Mouse (Mus musculus): ENCODE results near the gene Clybl.
A peak's percentile ranks its signal among the peaks of the same experiment; 100 is the strongest.

The Clybl gene

DNA sequence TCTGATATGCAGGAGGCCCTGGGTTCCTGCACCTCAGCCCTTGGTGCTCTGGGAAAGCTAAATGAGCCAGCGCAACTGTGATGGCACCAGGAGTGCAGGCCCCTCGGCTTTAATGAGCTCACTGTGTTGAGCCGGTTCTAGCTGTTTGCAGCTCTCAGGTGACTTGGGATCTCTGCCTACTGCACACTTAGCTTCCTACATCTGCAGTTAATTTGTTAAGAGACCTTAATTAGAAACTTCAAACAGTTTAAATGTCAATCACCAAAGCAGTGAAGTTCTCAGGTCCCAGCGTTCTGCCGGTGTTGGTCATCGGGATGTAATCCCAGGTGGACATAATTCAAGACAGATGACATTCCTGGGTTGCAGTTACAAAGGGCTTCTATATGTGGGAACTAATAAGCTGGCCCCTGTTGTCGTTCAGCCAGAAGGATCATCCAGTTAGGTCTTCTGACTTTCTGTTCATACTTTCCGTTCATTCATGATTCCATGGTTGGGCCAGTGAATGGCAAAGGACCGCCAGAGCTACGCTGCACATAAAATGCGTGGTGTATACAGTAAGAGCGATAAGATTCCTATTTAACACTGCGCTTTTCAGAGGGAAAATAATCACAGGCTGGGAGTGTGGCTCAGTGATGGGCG lies 18.9 kb downstream of the Clybl start:
- DNase-seq, result no peak

DNA sequence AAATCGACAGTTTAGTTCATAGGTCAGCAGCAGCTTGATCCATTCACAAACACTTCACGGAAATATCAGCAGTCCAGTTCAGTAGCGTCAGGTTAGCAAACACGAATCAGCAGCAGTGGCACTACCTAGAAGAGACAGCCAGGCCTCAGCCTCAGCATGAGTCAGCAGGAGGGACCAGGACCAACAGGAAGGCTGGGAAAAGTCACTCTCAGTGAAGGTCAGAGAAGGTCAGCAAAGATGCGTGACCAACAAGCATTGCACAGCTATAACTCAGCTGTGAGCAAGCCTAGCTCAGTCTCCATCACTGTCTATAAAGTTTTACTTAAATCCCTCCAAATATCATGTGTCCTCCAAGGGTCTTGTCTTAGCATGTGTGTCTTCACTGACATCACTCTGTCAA lies 27.7 kb downstream of the Clybl start:
- DNase-seq, result no peak

DNA sequence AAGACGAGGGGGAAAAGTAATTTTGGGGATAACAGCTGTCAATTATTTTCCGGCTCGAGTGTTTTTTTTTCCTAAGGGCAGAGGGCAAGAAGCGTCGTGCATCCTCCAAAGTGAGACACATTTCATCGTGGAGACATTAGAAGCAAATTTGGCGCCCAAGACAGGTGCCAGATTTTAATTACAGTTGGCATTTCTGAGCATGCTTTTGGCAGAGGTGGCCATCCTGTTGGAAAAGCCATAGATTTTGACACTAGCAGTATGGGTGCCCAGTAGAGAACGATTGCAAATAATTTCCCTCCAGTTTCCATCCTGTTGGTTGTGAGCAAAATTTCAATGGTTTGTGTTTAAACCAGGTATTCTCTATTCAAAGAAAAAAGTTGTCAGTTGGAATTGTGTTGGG lies 32.1 kb downstream of the Clybl start:
- peak; percentile 81 for DNase-seq

DNA sequence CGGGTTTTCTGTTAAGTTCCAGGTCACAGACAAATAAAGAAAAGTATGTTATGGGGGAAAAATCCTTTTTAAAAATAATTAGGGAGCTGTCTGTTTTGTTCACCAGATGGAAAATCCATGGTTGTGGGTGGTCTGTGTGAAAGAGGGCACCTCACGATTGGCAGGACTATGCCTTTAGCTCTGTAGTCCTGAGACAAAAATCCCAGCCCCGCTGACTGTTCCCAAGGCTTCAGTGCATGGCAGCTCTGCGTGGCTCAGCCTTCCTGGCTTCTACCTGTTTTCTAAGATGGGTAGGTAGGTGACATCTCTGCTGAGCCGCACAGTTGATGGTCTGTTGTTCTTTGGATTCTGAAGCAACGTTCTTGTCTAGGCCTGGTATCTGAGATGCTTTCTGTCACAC lies 32.6 kb downstream of the Clybl start:
- DNase-seq, result no peak

DNA sequence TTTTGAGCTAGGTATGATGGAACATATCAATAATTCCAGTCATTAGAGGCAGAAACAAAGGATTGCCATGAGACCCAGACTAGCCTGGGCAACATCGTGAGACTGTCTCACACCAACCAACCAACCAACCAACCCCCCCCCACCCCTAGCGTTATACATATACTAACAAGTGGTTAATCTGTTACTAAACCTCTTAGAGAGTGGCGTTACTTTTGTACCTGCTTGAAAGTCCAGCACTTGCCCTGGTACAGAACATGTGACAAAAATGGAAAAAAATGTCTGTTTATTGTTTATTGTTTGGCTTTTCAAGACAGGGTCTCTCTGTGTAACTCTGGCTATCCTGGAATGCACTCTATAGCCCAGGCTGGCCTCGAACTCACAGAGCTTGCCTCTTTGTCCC lies 35.7 kb downstream of the Clybl start:
- no peak for DNase-seq

DNA sequence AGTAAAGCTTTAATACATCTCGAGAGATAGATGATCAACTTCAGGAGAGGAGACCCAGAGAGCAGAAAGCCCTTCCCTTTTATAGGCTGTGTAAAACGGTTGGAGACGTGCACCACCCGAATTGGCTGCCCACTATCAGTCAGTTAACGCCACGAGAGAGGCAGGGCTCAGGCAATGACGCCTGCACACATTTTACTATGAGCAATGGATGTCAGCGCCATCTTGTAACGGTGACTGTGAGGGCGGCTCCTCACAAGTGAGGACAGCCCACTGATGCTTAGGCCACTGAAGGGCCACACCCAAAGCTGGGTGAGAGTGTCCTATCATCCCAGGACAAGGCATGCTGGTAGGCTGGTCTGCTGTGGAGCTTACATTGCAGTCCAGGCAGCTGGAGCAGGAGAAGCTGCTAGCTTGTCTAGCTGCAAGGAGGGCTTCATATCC lies 41.5 kb downstream of the Clybl start:
- no peak for DNase-seq

DNA sequence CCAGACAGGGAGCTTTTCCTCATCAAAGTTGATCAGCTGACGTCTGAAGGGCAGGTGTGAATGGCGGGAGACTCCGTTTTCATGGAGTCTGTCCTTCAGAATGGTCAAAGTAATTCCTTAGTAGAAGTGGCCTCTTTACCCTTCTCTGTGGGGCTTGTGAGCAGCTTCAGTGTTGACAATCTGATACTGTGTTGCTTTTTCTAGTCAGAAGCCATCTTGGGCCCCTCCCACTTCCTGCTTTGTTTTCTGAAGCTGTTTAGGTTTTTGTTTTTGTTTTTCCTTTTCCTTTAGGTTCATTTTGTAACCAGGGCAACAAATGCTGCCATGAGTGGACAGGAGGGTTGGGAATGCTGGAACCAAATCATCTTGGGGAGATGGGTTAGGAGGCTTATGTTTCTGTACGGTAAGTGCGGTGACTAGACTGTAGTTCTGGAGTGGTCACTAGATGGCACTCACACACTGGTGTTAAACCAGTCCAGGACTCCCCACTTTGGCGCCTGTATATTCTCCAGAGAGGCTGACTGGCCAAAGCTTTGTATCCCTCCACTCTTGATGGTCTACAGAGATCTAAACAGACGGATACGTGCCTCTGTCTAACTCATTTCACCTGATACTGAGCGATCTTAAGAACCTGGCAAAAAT lies 42.1 kb downstream of the Clybl start:
- peak; percentile 89 for DNase-seq

DNA sequence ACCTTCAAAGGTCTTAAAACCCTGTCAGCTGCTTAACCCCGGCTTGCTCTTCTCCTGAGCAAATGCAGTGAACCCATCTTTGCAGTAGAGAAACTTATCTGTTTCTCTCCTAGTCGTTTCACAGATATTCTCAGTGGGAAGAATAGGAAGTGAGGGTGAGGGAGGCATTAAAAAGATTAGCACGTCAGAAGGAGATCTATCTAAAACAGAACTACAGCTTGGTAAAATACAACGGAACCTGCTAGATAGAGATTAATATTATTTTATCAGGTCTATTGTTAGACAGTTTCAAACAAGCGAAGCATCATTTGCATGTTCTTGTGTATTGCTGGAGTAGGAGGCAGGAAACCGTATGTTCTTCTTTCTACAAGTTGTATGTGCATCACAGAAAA lies 42.6 kb downstream of the Clybl start:
- no peak for DNase-seq

DNA sequence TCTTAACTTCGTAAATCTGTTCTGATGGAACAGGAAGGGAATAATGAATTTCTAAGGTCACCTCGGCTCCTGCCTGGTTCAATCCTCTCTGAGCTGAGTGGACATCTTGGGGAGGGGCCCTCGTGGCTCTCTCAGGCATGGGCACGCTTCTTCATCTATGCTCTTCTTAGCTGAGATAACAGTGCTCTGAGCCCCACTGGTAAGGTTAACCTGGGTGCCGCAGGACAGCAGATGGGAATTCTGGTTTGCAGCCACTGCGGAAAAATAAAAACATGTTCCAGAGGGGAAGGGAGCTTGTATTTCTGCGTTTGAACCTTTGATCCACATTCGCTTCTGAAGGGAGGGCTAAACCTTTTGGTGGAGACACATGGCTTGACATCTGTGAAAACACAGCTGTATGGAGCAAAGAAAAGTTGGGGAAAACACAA lies 43.0 kb downstream of the Clybl start:
- DNase-seq, result peak; percentile 74

DNA sequence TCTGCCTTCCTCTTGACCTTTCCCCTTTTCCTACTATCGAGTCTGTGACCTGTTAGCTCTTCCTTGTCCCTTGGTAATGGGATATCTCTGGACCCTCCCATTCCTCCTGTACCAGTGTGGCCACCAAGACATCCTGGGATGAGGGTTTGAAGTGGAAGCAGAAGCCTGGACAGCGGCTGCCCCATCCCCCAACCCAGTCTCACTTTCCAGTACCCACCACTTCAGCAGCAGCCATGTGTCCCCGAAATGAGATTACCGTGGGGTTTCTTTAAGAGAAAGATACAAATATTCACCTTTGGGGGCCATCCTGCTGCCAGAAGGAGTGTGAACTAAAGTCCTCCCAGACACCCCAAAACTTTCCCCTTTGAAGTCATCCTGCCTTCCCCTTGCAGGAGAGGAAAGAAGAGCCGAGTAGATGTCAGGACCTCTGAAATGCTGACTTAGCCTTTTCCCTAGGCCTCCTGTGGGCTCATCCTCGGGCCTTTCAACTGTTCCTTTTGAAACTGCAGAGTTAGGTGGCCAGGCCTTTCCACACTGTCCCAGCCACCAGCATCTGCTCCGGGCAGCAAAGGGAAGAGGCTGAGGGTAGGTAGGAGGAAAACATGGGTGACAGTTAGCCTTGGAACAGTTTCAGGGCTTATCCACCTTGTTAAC lies 44.1 kb downstream of the Clybl start:
- DNase-seq, result peak; percentile 56

DNA sequence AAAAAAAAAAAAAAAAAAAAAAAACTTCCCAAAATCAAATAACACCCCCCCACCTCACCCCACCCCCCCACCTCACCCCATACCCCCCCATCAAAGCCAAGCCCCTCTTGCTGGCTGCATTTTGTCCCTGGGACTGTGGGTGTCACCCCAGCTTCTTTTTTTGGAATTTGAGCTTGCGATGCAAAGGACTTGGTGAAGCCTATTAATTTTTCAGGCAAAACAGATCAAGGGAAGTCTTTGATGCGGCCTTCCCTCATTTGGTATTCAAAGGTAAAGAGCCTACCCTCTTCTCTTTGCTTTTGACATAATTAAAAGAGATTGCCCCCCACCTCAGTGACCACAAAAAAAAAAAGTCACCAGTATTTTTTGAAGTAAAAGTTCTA lies 44.6 kb downstream of the Clybl start:
- DNase-seq, result peak; percentile 47

DNA sequence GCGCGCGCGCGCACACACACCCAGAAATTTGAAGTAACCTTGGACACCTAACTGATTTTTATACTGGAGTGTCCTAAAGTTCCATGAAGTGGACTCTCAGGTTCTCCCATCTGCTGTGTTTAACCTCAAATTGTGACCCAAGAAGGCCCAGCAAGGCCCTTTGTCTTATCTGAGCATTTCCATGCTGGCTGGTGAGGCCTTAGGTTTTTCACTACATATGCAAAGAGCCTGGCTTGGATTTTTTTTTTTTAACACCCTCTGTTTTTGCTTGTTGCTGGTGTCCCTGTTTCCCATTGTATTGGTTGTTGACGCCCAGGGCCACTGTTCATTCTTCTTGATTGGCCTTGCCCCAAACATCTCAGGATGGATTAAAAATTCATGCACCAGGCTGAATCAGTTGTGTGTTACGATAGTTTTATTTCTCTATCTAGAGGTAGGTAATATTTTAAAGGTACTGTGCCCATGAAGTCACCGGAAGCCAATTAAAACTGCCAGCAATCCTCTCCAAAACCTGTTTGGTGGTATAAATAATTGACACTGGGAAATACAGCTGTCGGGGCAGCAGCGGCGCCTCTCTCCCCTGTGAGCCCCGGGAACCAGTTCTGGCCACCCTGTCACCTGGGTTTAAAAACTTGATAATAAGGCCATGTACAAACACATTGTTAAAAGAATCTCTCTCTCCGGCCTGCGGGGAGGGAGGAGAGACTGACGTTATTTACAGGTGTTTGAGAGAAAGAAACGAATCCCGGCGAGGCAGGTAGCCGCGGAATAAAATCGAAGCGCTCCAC lies 45.4 kb downstream of the Clybl start:
- DNase-seq, result peak; percentile 35

DNA sequence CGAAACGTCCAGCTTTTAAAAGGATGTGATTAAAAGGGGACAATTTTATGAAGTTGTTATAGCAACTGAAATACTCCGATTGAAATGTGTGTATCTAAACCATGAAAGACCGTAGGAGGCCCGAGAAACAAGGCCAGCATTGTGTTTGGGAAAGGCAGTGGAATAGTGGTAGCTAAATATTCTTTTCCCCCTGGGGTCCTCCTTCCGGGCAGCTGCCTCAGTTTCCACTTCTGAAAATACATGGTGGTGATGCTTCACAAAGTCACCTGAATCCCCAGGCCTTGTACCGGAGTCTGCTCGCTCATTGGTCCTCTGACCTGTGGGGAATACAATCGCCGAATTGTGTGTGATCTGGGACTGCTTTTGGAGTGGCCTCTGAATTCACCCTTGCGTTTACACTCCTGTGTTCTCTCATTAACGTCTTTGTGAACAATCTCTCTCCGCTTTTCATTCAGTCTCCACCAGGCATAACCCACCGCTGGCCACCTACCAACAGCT lies 46.0 kb downstream of the Clybl start:
- DNase-seq, result peak; percentile 48

DNA sequence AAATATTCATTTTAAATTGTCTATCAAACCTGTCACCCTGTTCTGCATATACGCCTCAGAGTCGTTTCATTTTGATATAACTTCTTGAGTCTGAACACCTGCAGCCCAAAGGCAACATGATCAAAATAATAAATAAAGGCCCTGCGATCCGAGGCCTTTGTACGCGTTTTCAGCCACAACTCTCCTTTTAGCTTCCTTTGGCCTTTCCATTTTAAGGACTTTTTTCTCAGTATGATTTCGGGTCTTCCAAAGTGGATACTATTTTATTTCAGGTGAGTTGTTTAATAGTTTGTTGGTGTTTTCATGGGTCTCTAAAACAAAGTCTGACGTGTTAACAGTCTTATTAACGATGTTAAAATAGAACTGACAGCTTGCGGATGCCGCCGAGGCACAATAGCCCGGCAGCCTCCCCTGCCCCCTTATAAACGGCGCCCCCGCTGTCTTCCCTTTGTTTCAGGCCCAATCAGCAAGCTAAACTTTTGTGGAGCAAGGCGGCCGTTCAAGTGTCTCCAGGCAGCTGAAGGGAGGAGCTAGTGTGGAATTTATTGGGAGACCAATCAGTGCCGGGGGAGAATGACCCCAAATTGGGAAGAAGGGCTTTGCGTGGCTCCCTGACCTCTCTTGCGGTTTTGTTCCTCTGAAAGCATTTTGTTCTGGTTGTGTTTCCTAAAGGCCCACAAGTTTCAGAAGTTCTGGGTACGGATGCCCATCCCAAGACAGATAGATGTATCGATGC lies 47.5 kb downstream of the Clybl start:
- DNase-seq, result peak; percentile 74

DNA sequence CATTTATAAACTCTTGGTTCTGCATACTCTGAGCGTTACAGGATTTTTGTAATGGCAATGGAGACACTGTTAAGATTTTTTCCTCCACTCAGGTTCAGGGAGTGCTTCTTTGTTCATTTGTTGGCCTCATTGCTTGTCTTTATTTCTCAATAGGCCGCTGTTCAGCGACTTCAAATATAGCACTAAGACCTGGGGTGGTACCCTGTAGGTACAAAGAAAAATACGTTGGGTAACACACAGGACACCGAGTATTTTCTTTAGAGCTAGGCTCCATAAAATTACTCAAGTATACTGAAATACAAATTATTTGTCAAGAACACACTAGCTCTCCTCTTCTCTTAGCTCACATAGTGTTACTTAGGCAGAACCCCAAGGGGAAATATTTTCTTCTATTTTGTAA lies 48.5 kb downstream of the Clybl start:
- no peak for DNase-seq

DNA sequence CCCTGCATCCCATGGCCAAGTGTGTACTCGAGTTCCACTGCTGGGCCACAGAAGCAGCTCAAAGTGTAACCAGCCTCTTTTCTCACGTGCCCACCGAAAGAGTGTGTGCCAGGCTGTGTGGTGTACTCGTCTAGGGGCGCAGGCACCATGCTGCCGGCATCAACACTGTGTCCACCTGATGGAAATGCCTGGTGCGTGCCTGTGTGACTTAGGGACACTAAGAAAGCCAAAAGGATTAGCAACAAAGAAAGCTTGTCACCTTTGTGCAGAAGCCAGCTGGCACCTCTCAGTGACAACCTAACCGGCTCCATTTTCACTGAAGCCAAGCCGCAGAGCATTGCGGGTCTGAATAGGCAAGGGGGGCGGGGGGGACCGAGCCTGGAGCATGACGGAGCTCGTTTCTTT lies 49.1 kb downstream of the Clybl start:
- peak; percentile 93 for DNase-seq

DNA sequence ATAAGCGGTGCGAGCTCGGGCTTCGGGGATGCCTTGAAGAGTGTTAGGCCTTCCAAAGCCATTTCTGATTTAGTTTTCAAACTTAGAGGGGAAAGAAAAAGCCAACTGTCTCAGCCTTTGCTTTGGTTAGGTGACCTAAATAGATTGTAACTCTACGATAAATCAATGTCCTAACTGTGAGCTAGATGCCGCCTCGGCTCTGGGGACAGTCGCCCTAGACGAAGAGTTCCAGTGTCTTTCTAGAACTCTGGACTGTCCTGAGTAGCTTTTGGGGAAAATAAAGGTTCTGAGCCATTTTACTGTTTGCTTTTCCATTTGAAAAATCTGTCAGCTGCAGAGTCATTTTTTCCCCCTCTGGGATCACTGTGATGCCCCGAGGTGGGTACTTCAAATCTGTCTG lies 49.6 kb downstream of the Clybl start:
- DNase-seq, result no peak

DNA sequence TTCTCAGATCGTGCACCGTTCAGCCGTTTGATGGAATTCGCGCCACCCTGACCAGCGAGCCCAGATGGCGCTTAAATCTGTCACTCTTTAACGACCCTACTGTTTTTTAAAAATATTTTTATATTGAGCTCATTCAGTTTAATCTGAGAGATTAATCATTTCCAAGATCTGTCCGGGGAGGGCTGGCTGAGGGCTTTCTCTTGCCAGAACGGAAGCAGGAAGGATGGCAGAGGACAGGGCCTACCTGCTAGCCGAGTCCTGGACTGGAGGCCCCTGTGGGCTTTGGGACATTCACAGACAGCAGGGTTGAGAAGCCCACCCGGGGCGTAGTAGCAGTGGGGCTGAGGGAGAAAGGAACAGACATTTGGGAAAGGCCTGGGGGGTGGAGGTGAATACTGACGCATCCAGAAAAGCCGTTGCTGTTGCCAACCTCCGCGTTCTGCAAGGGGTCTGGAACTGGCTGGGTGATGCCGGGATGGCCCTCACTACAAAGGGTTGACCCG lies 51.8 kb downstream of the Clybl start:
- DNase-seq, result peak; percentile 86

DNA sequence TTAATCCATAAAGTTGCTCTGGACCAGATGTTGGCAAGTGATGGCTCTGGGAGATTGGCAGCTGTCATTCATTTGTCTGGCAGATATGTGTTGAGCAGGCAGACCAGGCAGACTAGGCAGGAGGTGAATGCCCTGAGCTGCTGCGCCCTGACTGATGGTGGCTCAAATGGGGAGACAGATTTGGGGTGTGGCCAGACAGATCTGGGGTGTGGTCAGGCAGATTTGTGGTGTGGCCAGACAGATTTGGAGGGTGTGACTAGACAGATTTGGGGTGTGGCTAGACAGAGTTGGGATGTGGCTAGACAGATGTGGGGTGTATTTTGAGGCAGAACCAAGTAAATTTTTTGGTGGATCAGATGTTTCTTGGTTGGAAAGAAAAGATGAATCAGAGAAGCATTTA lies 62.4 kb downstream of the Clybl start:
- no peak for DNase-seq

DNA sequence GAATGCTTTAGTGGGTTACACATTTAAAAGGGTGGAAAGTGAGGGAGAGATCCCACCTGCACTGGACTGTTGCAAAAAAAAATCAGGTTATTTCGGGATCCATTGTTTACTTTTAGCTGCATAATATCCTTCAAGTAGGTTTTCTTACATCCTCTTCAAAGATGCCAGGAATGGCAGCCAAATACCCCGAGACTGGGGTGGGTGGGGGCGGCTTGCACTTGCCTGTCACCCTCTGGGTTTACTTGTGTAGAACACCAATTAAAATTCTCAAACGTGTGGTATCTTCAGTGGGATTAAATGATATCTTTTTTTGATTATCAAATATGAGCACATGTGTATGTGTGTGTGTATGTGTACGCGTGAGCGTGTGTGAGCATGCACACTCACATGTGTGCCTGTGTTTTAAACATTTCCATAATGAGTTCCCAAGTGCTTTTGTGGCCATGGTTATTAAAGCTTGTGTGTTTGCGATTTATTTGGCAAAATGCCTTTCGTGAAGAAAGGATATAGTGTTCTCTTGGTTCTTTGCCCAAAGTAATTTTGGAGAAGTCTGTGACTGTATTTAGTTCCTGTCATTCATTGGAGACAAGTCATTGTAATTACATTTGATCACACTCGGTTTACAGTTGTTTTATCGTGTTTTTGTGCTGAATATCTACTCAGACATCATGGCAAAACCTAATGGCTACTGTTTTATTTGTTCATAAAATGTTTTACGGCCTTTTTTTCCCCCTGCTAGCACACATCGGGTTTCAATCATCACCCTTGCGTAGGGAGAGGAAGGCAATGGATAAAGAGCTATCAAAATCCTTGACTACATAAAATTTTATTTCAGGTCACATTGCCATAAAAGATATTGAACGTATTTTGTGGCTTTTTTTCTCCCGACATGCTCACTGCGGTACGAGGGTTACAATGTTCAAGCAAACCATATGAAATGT lies 65.7 kb downstream of the Clybl start:
- no peak for DNase-seq

DNA sequence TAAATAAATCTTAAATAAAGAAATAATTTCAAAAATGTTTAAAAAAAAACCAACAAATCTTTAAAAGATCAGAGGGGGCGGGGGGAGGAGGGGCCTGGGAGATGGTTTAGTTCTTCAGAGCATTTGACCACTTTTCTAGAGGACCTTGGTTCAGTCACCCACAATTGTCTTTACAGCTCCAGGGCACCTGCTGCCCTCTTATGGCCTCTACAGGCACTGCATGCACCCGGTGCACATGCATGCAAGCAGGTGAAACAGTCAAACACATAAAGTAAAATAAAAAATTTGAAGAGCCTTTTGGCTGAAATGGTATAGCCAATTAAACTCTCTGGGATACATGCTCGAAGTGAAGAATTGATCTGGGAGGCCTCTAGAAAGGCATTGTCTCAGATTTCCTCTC lies 67.6 kb downstream of the Clybl start:
- no peak for DNase-seq

Data from cerebellum, adult 11-12 months (tissue).